Mouse (Mus musculus) lung, embryonic 16.5 days (tissue): ENCODE data around the gene Map4k3. TPM values are rescaled to one million over a fixed set of nuclear protein-coding genes. Genes with fewer than 3 reads are reported as not detected.
A peak's percentile ranks its signal among the peaks of the same experiment; 100 is the strongest.

Experiments used
- ATAC-seq: fragments of 200-750 bp; cut with Nextera tagmentation; 2 replicates; pipeline ENCODE4 v1.8.0; 2017; ENCODE audit warnings: low read depth, mild to moderate bottlenecking, moderate library complexity
- H3K27ac ChIP-seq: fragments of 300-500 bp; sonication (generic); 2 replicates; pipeline ENCODE4 v1.5.1; 2014; ENCODE audit warnings: mild to moderate bottlenecking, control low read depth, low read length
- H3K27me3 ChIP-seq: fragments of 300-500 bp; sonication (generic); 2 replicates; pipeline ENCODE4 v1.6.1; 2014; ENCODE audit warnings: low read depth, low read length, mixed read lengths; ENCODE audit not compliant: control insufficient read depth, insufficient read depth
- H3K36me3 ChIP-seq: fragments of 300-500 bp; sonication (generic); 2 replicates; pipeline ENCODE4 v1.6.1; 2014; ENCODE audit warnings: low read length; ENCODE audit not compliant: control insufficient read depth, insufficient read depth
- H3K4me1 ChIP-seq: fragments of 300-500 bp; sonication (generic); replicated peaks from 2 replicates; pipeline ENCODE4 v1.6.1; 2014; ENCODE audit warnings: low read length, mixed read lengths; ENCODE audit not compliant: control insufficient read depth, insufficient read depth
- H3K4me2 ChIP-seq: fragments of 300-500 bp; sonication (generic); 2 replicates; pipeline ENCODE4 v1.6.1; 2014; ENCODE audit warnings: low read depth, low read length, control low read depth
- H3K4me3 ChIP-seq: fragments of 300-500 bp; sonication (generic); 2 replicates; pipeline ENCODE4 v1.5.1; 2014; ENCODE audit warnings: mild to moderate bottlenecking, low read length, control low read depth
- H3K9ac ChIP-seq: fragments of 300-500 bp; sonication (generic); 2 replicates; pipeline ENCODE4 v1.6.1; 2014; ENCODE audit warnings: low read length, control low read depth
- H3K9me3 ChIP-seq: fragments of 300-500 bp; sonication (generic); 2 replicates; pipeline ENCODE4 v1.6.1; 2016; ENCODE audit warnings: low read length; ENCODE audit not compliant: control insufficient read depth
- WGBS: fragments of 180-500 bp; shearing (Covaris S2); extraction: QIAGEN DNeasy Blood & Tissue Kit; methylation state at CpG from one replicate; pipeline ENCODE4 v1.1.7; 2014; 5-methylcytosine and 5-hydroxymethylcytosine counted together
- polyA plus RNA-seq: library from polyadenylated mRNA; unstranded; fragments of >200 nt; fragmentation: Nextera tagmentation; extraction: Ambion mirVana; gene quantifications from 2 replicates; pipeline ENCODE4 v1.2.1, GENCODE M21; 2015

The Map4k3 gene
- polyA plus RNA-seq, 1 experiment from 2014 or later: 42.5 TPM

GRCm38 (mm10) chr17:80654323-80654722 lies 74.0 kb downstream of the Map4k3 start:
- Histone ChIP-seq H3K4me1 (no peaks in the 10 kb centered on the region), H3K4me2 (no peak overlapping the region), H3K36me3 (peaks cover 24% of the 10 kb centered on the region), H3K27me3 (no peaks in the 10 kb centered on the region), H3K27ac (peak overlapping the region; percentile 43), H3K4me3 (no peak overlapping the region), H3K9ac (no peak overlapping the region), H3K9me3 (no peaks in the 10 kb centered on the region)
- peak; percentile 62; the same call in 1 of the 2 replicates for ATAC-seq
- 52% methylated on average over 3 of the region's 3 CpGs for WGBS

DNA sequence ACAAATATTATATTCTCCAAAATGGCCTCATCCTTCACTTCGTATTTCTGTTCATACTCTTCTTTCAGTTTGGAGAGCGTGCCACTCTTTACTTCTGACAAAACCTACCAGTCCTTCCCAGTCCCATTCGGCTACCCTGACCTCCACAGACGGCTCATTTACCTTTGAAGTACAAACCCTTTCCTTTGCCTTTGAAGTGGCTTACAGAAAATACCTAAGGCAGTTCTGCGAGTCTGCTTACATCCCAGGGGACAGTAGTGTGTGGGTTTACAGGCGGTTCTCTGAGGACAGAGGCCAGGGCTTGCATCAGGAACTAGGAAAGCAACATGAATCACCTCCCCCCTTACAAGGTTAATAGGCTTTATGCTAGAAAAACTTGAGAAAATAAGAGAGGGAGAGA lies 75.5 kb downstream of the Map4k3 start:
- Histone ChIP-seq H3K27ac (no peak overlapping the region), H3K4me2 (no peak overlapping the region), H3K9me3 (no peaks in the 10 kb centered on the region), H3K27me3 (no peaks in the 10 kb centered on the region), H3K4me3 (no peak overlapping the region), H3K36me3 (peaks cover 31% of the 10 kb centered on the region), H3K4me1 (no peaks in the 10 kb centered on the region), H3K9ac (no peak overlapping the region)
- ATAC-seq: no peak
- 61% methylated on average over 6 of the region's 6 CpGs for WGBS

DNA sequence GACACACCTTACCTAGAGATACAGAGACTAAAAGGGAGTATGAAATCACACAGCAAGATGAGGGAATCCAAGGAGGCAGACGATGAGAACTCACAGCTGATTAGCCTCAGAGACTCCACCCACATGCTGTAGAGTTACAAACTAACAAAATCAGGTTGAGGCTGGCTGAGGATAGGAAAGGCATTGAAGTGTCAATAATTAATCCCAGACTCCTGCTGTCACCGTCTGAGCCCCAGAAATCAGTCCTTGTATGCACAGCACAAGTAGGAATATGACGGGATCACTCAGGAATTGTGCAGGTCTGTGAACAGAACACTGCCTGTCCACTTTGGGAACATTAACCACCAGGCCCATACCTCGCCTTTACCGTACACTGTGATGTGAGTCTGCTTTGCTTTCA lies 81.4 kb downstream of the Map4k3 start:
- Histone ChIP-seq H3K4me2 (no peak overlapping the region), H3K4me1 (peaks cover 18% of the 10 kb centered on the region), H3K9me3 (no peaks in the 10 kb centered on the region), H3K9ac (no peak overlapping the region), H3K27ac (peak overlapping the region; percentile 83; the same call in 1 of the 2 replicates), H3K27me3 (no peaks in the 10 kb centered on the region), H3K4me3 (no peak overlapping the region), H3K36me3 (peaks cover 43% of the 10 kb centered on the region)
- 65% methylated on average over 5 of the region's 5 CpGs for WGBS
- no peak for ATAC-seq

DNA sequence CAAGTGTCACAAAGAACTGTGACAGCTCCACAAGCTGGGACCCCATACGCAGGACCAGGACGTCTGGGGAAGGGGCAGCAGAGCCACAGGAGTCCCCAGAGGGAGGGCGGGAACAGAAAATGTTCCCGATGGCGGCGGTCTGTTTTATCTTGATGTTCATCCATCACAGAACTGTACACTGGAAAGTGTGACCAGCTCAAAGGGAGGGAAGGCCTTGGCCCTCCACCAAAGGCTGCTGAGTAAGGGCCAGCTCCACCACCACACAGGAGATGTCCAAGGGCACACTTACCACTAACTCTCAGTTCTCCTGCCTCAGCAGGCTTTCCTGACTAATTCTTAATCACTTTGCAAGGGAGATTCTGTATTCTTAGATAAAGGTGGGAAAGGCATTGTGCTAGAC lies 82.2 kb downstream of the Map4k3 start:
- Histone ChIP-seq H3K9me3 (no peaks in the 10 kb centered on the region), H3K9ac (0 out of 2 replicates have a peak overlapping the region, but pooled peaks have one; percentile 7), H3K36me3 (peaks cover 39% of the 10 kb centered on the region), H3K4me2 (no peak overlapping the region), H3K27ac (peak overlapping the region; percentile 83), H3K27me3 (no peaks in the 10 kb centered on the region), H3K4me1 (peaks cover 18% of the 10 kb centered on the region), H3K4me3 (no peak overlapping the region)
- 23% methylated on average over 6 of the region's 6 CpGs for WGBS
- peak; percentile 86 for ATAC-seq

DNA sequence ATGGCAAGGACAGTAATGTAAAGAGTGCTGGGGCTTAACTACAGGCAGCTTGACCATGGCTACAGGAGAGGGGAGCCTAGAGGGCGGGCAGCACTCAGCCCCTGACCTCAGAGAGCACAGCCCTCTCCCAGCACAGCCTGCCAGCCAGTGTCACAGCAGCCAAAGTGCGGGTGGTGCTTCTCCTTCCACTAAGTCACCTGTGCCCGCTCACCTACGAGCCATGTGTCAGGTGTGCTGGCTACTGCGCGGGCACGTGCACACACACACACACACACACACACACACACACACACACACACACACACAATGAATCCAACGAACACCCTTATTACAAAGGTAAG lies 82.6 kb downstream of the Map4k3 start:
- H3K27ac ChIP-seq: peak overlapping the region; percentile 83
- no peak overlapping the region for H3K4me2 ChIP-seq
- H3K36me3 ChIP-seq: peaks cover 43% of the 10 kb centered on the region
- 85% methylated on average over 8 of the region's 8 CpGs for WGBS
- no peak overlapping the region for H3K9ac ChIP-seq
- no peak overlapping the region for H3K4me3 ChIP-seq
- no peaks in the 10 kb centered on the region for H3K9me3 ChIP-seq
- ATAC-seq: peak; percentile 68
- H3K27me3 ChIP-seq: no peaks in the 10 kb centered on the region
- peaks cover 18% of the 10 kb centered on the region for H3K4me1 ChIP-seq

- H3K36me3 ChIP-seq: peaks cover 44% of the 10 kb centered on the region
- ATAC-seq: peak; percentile 68
- no peaks in the 10 kb centered on the region for H3K27me3 ChIP-seq
- no peak overlapping the region for H3K9ac ChIP-seq
- H3K9me3 ChIP-seq: no peaks in the 10 kb centered on the region
- H3K4me2 ChIP-seq: no peak overlapping the region
- peak overlapping the region; percentile 83 for H3K27ac ChIP-seq
- H3K4me1 ChIP-seq: peaks cover 18% of the 10 kb centered on the region
- no peak overlapping the region for H3K4me3 ChIP-seq
- 53% methylated on average over 14 of the region's 14 CpGs for WGBS
Observed at GRCm38 (mm10) chr17:80644983-80645693, 83.1 kb downstream of the Map4k3 start.

DNA sequence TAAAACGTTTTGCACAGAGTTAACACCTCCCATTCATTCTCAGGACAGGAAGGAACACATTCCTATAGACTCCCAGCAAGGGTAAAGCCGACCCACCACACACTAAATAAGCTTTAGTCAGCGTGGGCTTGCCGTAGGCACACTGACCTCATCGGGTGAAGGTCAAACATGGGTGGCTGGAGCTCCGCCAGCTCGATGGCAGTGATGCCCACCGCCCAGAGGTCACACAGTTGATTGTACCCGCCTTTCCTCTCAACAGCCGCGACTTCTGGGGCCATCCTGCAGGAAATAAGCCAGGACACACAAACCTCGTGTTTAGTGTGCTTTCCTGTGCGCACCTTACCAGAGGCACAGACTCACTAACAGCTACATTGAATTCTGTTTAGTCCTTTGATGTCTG lies 83.7 kb downstream of the Map4k3 start:
- ATAC-seq: no peak
- no peaks in the 10 kb centered on the region for H3K9me3 ChIP-seq
- H3K27ac ChIP-seq: peak overlapping the region; percentile 68
- peaks cover 18% of the 10 kb centered on the region for H3K4me1 ChIP-seq
- H3K36me3 ChIP-seq: peaks cover 44% of the 10 kb centered on the region
- no peak overlapping the region for H3K4me2 ChIP-seq
- H3K9ac ChIP-seq: no peak overlapping the region
- no peaks in the 10 kb centered on the region for H3K27me3 ChIP-seq
- WGBS: 52% methylated on average over 13 of the region's 13 CpGs
- H3K4me3 ChIP-seq: no peak overlapping the region

DNA sequence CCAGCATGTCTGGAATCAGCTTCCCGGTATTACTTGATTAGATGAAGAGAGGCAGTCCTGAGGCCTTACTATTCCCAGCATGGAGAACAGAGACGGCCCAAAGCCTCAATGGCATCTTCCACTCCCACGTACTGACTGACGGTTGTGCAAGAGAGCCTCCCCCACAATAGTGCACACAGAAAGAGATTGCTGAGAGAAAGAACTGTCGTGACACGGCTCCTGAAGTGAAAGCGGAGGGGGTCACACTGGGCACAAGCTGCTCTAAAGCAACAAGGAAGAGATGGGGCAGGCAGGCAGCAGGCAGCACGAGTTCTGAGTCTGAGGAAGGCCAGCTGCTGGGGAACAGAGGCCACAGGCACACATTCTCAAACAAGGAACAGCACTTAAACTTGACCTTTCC lies 90.2 kb downstream of the Map4k3 start:
- Histone ChIP-seq H3K9me3 (no peaks in the 10 kb centered on the region), H3K4me2 (no peak overlapping the region), H3K4me1 (no peaks in the 10 kb centered on the region), H3K9ac (no peak overlapping the region), H3K36me3 (peaks cover 30% of the 10 kb centered on the region), H3K27me3 (no peaks in the 10 kb centered on the region), H3K4me3 (no peak overlapping the region), H3K27ac (peak overlapping the region; percentile 15; the same call in 1 of the 2 replicates)
- peak; percentile 57; the same call in 1 of the 2 replicates for ATAC-seq
- WGBS: 58% methylated on average over 8 of the region's 8 CpGs

DNA sequence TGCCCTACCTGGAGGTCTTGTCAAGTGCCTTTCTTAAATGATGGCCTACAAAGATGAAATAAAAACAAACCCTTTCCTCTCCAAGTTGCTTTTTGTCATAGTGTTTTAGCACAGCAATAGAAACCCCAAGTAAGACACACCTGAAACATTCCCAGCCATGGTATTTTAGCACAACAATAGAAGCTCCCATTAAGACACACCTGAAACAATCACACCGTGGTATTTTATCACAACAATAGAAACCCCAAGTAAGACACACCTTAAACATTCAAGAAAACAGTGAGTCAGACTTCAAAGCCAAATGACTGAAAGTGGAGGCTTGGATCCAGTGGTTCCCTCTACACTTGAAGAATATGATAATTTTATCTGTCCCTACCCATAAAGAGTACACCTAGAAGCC lies 92.5 kb downstream of the Map4k3 start:
- 86% methylated on average over 1 of the region's 1 CpGs for WGBS
- H3K4me3 ChIP-seq: no peak overlapping the region
- H3K9me3 ChIP-seq: no peaks in the 10 kb centered on the region
- H3K27ac ChIP-seq: no peak overlapping the region
- H3K9ac ChIP-seq: no peak overlapping the region
- no peak for ATAC-seq
- peaks cover 35% of the 10 kb centered on the region for H3K36me3 ChIP-seq
- no peaks in the 10 kb centered on the region for H3K27me3 ChIP-seq
- H3K4me1 ChIP-seq: no peaks in the 10 kb centered on the region
- H3K4me2 ChIP-seq: no peak overlapping the region
